Mouse (Mus musculus) cerebellum, postnatal 25 days (tissue): Measurements from ENCODE around the gene P2rx6.
"Not testable (repeated sequence)": the region's sequence is repeated elsewhere in the genome, so short reads cannot be mapped to it uniquely, and the experiment has no call there.

Source experiments
- DNase-seq, 2 experiments: peaks; one replicate each; pipeline ENCODE4 v3.0.0; 2021; ENCODE audit warnings: mixed read lengths in 2 of 2

P2rx6 gene

DNA sequence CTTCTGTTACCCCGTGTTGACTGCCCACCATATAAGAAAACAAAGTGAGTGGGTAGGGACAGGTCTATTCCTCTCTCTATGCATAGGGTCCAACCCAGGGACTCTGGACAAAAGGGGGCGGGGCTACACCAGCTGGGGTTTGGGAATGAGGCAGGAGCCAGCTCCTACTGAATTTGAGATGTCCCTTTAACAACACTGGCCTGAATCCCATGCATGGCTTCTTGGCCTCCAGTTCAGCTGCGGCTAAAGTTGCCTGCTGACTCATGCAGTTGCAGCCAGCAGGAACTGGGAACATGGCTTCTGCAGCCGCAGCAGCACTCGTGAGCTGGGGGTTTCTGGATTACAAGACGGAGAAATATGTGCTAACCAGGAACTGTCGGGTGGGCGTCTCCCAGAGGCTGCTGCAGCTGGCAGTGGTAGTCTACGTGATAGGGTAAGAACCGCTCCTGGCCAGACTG is at the start of gene P2rx6:
Gene P2rx6, plus strand, starts transcription at position 135 of the 458 bp plus-strand sequence.
- DNase-seq = peak in 1 of 2 experiments; percentile 20

DNA sequence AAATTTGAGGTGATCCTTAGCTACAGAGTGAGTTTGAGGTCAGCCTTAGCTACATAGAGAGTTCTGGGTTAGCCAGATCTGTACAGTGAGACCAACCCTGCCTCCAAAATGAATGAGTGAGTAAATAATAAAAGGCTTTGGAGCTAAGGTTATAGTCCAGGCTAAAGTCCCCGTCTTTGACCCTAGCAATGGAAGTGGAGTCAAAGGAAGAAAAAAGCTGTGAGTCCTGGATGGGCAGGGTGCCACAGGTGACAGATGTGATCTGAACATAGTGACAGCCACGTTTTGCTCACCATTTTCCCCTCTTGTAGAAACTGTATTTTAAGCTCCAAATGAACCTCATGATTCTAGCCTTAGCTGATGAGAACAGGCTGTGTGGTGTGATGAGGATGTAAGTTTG is 42.8 kb upstream of the P2rx6 start:
- no peak for DNase-seq

DNA sequence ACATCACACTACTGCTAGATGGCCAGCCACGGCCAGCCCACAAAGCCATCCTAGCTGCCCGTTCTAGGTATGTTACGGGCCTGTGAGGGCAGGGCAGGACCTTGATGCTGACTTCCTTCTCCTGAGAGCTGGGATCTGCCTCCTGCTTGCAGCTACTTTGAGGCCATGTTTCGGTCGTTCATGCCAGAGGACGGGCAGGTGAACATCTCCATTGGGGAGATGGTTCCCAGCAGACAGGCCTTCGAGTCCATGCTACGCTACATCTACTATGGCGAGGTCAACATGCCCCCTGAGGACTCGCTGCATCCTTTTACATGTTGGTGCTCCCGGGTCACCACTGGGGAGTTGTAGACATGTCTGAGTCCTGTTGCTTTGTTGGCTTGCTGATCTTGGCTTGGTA is 37.5 kb upstream of the P2rx6 start:
- no peak for DNase-seq

DNA sequence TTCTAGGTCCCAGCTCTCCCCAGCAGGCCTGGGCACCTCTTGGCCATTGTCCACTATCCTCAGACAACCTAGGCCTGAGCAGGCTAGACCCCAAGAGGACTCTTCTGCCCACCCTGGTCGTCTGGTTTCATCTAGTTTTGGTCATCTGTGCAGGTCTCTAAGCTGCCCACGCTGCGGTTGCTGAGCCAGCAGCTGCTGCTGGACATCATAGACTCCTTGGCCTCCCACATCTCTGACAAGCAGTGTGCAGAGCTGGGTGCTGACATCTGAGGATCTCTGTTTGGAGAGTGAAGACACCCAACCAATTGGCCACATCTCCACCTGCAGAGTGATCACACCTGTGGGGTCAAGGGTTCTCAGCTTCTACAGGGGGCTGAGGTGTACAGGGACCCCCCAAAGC is 36.2 kb upstream of the P2rx6 start:
- no peak for DNase-seq

DNA sequence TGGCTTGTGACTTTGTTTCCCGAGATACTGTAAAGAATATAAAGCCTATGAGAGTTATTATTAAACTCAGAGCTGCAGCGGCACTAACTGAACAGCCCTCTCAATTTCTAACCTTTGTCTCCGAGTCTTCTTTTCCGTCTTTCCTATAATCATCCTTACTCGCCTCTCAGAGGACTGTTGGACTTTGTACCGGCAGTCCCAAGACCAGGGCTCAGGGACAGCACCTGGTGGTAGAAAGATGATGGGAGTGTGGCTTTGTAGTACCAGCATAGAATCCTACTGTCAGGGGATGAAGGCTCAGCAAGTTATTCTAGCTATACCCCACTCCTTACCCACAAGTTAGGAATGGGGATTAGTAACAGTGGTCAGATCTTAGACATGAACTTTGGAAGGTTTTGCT is 35.5 kb upstream of the P2rx6 start:
- no peak for DNase-seq

DNA sequence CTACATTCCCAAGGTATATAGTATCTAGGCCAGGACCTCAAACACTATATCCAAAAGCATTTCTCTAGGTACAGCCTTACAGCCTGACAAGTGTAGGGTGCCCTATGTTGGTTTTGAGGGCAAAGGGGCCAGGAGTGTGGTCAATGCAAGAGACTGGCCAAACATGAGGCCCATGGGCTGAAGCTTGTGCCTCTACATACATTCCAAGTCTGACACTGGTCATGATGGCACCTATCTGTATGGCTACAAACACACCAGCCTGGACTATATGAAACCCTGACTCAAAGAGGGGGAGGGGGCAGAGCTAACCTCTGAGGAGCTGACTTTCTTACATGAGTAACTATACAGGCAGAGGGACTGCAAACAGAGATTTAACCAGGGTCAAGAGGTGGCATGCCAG is 34.1 kb upstream of the P2rx6 start:
- DNase-seq = no peak

DNA sequence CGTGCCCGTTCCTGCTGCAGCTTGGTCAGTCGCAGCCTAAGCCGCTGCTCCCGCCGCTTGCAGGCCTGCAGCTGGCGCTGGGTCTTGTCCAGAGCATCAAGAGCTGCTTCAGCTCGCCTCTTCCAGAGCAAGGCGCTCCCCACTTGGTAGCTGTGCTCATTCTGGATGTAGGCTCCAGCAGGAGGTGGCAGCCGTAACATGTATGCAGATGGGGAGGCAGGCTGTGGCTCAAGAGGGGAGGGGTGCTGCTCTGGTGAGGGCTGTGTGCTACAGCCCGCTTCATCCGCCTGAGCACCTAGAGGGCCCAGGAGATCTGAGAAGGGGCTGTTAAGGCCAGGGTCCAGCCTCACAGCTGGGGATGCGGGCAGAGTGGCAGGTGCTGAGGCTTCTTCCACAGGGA is 33.4 kb upstream of the P2rx6 start:
- no peak for DNase-seq

DNA sequence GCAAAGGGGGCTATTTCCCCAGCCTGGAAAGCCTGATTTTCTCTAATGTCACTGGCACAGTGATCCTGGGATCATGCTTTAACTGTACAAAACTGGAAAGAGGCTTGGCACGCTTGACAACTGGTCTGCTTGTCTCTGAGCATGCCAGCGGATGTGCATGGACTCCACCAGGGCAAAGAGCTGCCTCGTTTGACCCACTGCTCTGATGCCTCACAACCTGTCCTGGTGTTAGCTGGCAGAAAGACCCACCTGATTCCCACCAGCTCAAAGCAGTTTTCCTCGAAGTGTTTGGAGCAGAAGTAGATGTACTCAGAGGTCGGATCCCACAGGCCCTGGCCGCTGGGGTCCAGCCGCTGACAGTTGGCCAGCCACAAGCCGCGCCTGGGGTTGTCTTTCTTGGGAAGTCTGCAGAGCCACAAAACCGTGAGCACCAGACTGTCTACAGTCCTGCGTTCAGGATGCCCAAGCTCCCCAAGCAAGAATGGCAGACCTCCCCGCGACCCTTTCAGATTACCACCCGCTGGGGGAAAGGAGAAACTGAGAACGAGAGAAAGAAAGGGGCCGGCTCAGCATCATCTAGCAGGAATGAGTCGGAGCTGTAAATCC is 31.6 kb upstream of the P2rx6 start:
- peak in 1 of 2 experiments; percentile 52 for DNase-seq

DNA sequence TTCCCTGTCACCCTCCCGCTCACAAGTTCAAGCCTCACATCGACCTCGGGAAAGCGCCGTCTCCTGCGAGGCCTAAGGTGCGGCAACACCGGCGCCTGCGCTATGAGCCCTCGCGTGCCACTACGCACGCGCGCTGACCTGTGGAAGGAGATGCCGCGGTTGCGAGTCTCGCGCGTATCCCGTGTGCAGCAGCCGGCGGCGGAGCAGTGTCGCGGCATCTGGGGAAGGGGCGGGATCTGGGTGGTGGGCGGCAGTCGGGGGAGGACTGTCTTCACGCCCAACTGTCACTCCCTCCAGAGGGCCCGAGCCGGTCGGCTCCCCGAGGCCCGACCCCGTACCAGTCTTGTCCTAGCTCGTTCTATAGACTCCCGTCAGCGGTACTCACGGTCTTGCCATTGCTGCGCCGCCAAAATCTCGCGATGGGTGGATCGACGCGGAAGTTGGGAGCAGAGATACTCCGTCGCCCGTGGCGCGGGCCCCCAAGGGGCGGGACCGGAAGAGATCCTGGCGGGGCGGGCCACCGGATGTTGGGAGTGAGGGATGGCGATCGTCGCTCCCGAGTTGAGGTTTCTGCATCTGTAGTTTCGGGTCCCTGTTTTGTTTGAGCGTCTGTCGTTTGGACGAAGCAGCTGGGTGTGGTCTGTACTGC is 30.9 kb upstream of the P2rx6 start, which contains the start of gene Thap7:
Gene Thap7, minus strand, starts transcription at position 497 of the 649 bp plus-strand sequence.
- DNase-seq = peak; percentile 97 to 98

DNA sequence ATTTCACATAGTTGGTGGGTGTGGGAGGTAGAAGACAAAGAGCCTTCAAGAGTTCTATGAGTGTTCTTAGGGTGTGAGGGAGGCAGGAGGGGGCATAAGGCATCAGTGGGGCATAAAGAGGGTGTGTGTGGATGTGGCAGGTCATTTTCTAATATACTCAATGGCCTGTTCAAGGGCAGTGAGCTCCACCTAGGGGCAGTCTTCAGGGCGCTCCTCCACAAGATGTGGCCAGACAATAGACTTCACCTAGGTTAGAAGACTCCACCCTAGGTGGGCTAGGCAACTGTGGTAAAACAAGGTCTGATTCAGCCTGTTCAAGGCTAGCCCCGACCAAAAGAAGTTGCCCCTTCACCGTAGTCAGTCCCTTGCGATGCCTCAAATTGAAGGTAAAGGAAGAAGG is 29.4 kb upstream of the P2rx6 start:
- DNase-seq = peak; percentile 37 to 63

DNA sequence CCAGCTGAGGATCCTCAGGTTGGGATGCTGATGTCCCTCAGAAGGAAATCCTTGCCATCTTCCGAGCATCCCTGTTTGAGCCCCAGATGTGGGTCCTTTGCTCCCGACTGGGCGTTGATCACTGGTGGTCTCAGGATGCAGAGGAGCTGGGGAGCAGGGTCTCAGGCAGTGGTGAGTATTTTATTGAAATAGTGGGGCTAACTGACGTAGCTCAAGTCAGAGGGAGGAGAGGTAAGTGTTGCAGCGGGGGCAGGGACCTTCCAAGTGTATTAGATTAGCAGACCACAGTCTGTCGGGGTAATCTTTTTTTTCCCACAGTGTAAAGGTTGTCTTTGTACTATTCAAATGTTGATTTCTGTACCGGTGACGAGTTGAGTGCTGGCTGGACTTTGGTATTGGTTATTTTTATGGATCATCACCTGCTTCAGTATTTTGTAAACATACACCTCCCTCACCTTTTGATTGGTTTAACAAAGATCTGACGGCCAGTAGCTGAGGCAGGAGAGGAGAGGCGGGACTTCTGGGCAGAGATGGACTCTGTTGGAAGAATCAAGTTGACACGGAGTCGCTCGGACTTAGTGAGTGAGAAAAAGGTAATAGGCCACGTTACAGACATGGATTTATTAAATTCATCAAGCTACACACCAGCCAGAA is 28.9 kb upstream of the P2rx6 start:
- no peak for DNase-seq

DNA sequence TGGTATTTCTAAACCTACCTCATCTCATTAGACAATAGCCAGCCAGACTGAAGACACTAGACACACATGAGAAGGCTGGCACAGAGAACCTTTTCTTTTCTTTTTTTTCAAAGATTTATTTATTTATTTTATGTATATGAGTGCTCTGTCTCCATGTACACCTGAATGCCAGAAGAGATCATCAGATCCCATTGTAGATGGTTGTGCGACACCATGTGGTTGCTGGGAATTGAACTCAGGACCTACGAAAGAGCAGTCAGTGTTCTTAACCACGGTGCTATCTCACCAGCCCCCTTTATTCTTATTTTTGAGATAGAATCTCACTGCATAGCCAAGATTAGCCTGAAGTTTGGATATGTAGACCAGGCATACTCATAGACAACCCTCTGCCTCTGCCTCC is 25.1 kb upstream of the P2rx6 start:
- DNase-seq = peak in 1 of 2 experiments; percentile 57

DNA sequence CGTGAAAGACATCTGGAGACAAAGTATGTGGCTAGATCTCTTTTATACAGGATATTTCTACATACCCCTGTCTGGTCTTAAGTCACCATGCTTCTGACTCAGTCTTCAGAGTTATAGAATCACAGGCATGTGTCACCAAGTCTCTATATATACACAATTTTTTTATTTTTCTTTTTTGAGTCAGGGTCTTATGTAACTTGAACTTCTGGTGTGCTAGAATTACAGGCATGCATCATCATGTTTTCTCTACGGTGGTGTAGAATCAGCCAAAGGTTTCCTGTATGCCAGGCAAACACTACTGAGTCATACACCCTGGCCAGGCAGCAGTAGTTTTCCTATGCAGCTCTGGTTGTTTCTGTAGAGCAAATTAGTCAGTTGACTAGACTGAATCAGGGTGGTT is 19.1 kb upstream of the P2rx6 start:
- DNase-seq = no peak

DNA sequence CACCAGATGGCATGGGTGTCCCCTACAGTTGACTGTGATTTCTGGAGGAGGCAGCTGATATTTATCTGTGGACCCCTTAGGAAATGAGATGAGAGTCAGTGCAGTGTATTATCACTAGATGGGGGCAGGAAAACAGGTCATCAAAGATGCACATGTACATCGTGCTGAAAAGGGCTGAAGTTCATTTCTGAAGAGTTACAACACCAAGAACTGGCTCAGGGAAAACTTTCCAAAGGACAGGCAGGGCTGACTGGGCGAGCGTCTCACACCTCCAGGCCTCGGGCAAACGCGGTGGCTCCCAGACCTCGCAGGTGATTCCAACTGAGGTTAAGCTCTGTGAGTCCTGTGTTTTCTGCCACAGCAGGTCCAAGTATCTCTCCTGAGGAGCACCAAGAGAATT is 8.8 kb upstream of the P2rx6 start:
- DNase-seq = no peak

DNA sequence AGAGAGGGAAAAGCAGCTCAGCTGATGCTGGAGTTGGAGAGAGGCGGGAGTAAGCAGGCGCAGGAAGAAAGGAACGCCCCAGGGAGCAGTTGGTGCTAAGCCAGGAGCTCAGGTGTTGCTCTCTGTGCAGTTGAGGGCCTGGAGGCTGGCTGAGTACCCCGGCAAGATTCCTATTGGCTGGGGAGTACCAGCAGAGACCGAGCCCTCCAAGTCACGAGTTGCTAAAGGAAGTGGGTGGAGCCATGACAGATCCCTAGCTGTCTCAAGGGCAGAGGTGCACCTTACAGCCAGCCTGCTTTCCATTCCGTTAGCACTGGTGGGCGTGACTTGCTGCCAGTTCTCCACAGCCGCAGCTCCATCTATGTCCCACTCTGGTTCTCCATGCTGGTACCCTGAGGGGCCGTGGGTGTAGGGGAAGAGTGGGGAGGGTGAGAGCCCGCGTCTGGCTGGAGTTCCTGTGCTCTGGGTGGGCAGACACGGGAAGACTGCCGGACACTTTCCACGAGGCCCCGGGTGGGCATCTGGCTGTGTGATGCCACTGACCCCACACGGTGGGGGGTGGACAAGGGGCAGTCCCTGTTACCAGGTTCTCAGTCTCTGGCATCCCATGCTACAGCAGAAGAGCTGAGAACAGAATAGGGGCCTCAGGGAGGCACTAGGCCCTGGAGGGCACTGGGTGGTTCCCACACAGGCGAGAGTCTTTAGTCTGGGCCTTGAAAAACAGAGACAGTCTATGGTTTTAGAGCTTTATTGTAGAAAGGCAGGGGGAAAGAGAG is 7.6 kb upstream of the P2rx6 start:
- DNase-seq = peak in 1 of 2 experiments; percentile 27

DNA sequence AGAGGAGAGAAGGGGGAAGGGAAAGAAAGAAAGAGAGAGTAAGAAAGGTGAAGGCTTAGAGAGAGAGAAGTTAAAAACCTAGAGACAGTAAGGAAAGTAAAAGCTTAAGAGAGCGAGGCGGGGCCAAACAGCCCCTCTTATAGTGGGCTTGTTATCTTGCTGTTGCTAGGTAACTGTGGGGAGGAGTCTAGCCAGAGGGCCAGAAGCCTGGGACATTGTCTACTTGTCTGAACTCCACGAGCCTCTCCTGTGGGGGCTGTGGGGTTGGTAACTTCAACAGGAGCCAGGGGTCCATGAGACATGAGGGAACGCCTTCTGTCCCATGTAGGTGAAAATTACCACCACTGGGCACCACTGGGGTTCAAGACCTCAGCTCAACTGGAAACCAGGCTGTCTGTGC is 7.0 kb upstream of the P2rx6 start:
- DNase-seq = not testable (repeated sequence)

DNA sequence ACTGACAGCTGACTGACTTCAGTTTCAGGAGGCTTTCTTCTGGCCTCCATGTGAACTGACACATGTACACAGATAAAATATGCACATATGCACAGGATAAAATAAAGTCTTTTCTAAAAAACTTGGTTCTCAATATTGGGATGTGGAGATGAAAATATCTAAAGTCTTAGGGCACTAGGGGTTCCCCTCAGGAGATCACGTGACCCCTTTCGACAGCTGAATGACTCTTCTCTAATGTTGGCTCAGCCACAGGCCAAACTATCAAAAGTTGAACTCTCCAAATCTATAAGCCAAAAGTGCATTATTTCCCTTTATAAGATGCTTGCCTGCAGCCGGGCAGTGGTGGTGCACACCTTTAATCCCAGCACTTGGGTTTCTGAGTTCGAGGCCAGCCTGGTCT is 5.5 kb upstream of the P2rx6 start:
- no peak for DNase-seq

DNA sequence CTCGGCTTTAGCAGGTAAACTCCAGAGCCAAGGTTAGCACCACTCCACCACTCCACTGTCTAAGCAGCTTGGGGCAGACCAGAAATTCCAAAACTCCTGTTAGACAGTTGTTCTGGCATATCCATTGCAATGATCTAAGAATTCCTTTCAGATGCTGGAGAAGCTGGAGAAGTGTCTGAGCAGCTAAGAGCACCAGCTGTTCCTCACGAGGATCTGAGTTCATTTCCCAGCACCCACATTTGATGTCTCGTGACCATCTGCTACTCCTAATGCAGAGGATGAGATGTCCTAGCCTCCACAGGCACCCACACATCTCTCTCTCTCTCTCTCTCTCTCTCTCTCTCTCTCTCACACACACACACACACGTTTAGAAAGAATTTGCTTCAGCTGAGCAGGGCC is 4.8 kb upstream of the P2rx6 start:
- DNase-seq = no peak

DNA sequence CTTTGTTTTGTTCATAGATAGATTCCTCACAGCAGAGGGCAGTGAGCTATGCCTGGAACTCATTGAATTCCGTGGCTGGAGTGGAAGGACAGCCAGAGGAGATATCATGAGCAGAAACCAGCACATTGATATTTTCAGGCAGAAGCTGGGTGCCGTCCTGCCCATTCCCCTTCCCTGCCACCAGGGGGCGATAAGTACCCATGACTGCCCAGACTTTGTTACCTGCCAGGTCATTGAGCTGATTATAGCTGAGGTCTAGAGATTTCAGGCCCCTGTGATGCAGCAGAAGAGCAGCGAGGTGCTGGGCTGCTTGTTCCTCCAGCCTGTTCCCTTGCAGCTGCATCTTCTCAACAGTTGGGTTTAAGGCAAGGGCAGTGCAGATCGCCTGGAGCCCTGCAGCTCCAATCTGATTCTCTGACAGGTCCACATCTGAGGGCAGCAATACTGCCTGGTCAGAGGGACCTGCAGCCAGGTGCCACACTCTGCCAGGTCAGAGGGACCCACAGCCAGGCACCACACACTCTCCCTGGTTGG is 3.7 kb upstream of the P2rx6 start:
- peak; percentile 82 to 83 for DNase-seq

DNA sequence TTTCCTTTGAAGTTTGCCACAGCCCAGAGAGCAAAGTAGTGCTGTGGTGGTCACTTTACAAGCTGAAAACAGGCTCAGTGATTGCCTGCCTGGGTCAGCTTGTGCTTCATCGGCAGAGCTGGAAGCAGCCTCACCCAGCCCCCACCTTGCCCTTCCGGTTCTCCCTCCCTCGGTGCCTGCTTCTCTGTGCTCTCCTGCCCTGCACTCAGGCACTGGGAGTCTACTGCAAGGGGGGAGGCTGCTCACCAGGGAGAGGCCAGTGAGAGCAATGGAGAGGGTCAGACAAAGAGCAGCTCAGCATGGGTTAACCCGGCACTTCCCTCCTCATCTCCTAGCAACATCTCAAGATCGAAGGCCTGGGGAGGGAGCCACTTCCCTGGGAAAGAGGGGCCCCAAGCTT is 2.9 kb upstream of the P2rx6 start:
- DNase-seq = no peak

DNA sequence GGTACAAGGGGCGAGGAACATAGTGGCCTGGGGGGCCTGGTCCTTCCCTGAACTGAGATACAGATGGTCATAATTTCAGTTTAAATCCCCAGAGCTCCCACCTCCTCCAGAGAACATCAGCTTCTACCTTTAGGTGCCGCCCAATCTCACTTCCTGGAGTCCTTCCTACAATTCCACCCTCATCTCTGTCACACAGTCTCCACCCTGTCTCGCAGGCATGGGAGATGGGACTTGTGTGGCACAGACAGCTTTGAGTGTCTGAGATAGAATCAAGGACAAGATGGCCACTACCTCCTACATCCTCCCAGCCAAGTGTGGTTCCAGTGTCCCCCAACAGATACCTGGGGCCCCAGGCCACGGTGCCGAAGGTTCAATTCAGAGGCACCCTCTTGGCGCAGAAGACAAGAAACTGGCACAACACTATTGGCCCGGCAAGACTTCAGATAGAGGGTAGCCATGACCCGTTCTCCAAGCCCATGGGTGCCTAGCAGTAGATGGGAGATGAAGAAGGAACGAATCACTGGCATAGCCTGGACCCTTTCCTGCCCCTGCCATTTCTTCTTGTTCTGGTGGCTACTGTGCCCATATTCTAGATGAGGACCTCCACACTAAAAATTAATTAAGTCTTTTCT is 2.2 kb upstream of the P2rx6 start:
- DNase-seq = no peak

DNA sequence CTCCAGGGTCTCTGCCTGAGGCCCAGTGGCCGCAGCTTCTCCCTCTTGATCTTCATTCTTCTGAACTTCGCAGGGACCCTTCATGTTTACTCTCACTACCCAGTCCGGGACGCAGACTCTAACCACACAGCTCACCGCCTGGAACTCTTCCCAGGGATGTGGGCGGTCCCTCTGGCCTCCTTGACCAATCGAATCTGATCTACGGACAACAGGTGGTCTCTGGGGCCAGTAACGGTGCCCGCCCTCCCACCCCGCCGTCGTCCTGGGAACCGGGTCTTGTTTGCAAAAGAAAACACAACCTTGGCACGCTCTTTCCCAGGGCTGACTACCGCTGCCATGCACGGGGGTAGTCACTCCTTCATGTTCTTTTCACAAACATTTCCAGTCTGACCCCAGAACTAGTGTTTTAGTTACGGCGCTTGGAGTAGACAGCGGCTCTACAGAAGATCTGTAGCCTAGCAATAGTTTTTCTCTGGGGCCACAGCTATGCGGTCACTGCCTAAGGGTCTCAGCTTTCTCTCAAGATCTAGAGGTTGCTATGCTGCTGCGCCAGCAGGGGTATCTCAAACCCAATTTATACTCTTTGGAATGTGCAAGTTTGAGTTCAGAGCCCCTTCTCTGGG is 446 bp upstream of the P2rx6 start, which contains the start of gene Lrrc74b:
Gene Lrrc74b, minus strand, starts transcription at position 120 of the 623 bp plus-strand sequence.
- peak in 1 of 2 experiments; percentile 47 for DNase-seq
